Mouse (Mus musculus) testis, adult 2 months (tissue): ENCODE data around the gene Ppil1.

Source experiments
- CTCF ChIP-seq: fragments of 200-500 bp; IDR thresholded peaks from 2 replicates; pipeline ENCODE4 v1.5.1; 2012; ENCODE audit warnings: low read depth, mild to moderate bottlenecking, inconsistent platforms, low read length, moderate library complexity; ENCODE audit not compliant: control insufficient read depth, insufficient read depth, insufficient replicate concordance
- POLR2A ChIP-seq: fragments of 200-500 bp; IDR thresholded peaks from 2 replicates; pipeline ENCODE4 v1.6.1; 2012; ENCODE audit warnings: low read depth, mild to moderate bottlenecking, inconsistent platforms, low read length, moderate library complexity; ENCODE audit not compliant: control insufficient read depth

GRCm38 (mm10) chr17:29264760-29265159, 774 bp upstream of the Ppil1 start:
- no peak for TF ChIP-seq POLR2A
- TF ChIP-seq CTCF: no peak
